Mouse (Mus musculus) ES-CJ7 (cell line): Measurements from ENCODE around the gene Fnbp1l.

Experiments used
- DNase-seq: peaks from one replicate; pipeline ENCODE4 v3.0.0; 2011; ENCODE audit warnings: low read depth, low spot score

The Fnbp1l gene

GRCm38 (mm10) chr3:122618991-122619930 is at the start of gene Fnbp1l:
Gene Fnbp1l (minus strand): TSS chr3:122619715.
- DNase-seq: peak; percentile 69

DNA sequence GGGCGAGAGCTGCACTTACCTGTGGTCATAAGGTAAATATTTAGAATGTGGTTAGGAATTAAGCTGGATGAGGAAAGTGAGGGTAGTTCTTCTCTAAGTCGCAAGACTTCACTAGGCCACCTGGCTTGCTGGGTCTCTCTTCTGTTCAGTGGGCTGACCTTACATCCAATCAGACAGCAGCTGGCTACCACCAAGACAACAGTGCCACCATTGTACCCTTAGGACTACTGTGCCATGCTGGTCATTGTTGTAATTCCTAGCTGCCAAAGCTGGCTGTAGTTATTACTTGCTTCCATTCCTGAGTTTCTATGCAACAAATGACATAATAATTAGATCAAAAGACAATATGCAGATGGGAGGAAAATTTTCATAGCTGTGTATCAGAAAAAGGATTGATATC is 41.3 kb upstream of the Fnbp1l start:
- DNase-seq: no peak

DNA sequence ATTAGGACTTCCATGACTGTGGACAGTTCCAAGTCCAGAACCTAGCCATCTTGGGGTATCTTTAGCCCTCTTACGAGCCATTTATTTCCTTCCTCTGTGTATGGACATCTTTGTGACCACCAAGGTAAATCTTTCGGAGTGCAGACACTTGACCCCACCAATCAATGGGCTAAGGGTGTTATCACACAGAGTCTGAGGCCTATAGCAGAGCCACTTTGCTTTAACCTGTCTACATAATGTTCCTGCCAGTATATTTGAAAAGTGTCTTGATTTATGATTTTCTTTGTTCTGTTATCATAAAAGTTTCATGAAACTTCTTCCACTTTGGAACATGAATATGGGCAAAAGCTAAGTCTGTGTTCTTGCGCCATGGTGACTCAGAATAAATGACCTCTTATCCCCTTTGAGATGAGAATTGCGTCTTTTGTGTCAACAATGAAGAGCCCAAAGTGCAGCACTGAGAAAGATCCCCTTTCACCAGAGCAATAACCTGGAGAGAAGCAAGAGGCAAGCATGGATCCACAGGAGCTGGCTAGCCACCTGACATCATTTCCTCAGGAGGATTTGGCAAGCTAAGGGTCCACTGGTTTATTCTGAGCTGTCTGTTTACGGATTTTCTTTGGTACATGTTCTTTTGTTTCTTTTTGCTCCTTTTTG is 39.9 kb upstream of the Fnbp1l start:
- no peak for DNase-seq

- no peak for DNase-seq
These were observed 27.8 kb upstream of the Fnbp1l start for GRCm38 (mm10) chr3:122647195-122647837.

DNA sequence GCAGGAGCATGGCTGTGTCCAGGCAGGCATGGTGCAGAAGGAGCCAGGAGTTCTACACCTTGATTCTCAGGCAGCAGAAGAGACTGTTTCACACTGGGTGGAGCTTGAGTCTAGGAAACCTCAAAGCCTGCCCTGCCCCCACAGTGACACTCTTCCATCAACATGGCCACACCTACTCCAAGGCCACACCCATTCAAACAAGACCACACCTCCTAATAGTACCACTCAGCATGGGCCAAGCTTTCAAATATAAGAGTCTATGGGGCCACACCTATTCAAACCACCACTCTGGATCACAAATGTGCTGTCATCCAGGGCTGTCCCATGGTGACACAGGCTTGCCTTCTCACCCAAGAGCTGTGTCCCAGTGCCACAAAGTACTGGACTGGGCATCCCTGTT is 20.8 kb upstream of the Fnbp1l start:
- peak; percentile 91 for DNase-seq

GRCm38 (mm10) chr3:122639197-122639475 is 19.6 kb upstream of the Fnbp1l start:
- DNase-seq: no peak

DNA sequence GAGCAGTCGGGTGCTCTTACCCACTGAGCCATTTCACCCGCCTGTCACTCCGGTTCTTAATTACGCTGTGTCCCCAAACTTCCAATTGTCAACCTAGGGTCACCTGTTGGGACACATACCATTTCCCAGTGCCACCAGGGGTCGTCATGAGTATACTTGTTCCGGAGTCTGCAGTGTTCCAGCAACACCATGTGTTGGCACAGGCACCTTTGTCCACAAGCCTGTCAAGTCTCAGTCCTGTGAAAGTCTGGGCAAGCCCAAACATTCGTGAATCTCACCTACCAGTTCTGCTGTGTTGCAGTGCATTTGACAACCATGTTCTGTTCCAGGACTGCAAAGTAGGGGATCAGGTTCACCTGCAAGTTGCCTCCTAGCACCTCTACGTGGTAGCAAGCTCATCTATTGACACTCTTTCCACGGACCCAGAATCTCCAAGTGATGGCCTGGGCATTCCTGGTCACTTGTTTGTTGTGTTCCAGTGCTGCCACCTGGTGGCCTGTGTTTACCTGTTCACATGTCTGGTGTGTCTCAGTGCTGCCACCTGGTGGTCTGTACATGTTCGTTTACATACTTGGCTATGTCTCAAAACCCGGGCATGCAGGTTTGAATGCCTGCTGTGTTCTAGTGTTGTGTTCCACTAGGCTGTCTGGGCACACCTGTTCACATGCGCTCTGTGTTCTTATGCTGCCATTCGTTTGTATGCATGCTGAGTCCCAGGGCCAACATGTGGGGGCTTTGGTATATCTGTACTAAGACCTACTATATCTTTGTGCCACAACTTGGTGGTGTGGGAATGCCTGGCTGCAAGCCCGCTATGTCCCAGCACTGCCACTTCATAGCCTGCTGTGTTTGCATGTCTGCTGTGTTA is 19.0 kb upstream of the Fnbp1l start:
- DNase-seq: peak; percentile 98

DNA sequence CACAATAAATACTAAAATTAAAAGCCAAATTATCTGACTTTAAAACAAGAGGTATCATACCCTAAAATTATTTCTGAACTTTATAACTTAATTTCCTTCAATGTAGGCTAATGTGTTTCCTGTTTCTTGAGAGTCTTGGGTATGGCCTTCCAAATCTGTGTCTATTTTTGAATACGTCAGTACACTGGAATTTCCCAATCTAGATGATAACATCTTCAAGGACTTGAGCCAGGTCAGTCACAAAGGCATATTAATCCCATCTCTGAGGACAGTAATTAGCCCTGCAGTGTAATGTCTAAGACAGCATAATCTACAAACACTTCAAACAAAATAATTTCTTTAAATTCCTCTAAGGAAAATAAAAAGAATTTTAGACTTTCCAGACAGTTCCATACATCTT is 17.8 kb upstream of the Fnbp1l start:
- DNase-seq: no peak

GRCm38 (mm10) chr3:122635246-122635645 is 15.7 kb upstream of the Fnbp1l start:
- peak; percentile 20 for DNase-seq

- peak; percentile 88 for DNase-seq
These were observed 10.1 kb upstream of the Fnbp1l start for GRCm38 (mm10) chr3:122629580-122629979.

DNA sequence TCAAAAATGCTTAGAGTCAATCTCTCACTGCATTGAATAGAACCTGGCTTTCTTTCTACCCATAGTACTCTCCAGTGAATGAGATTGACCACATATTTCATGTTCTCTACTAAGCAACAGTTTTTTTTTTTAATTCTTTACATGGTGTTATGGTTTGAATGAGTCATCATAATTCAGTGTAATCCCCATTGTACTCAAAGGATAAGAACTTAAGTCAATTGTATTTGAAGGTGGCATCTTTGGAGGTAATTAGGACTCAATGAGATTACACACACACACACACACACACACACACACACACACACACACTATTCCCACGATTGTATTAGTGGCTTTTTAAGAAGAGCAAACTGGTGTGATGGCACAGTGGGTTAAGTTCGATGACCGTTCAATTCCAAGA is 9.4 kb upstream of the Fnbp1l start:
- no peak for DNase-seq

- peak; percentile 13 for DNase-seq
These were observed 9.0 kb upstream of the Fnbp1l start for GRCm38 (mm10) chr3:122628546-122628945.

GRCm38 (mm10) chr3:122627846-122628245 is 8.3 kb upstream of the Fnbp1l start:
- no peak for DNase-seq

- no peak for DNase-seq
These were observed 5.1 kb upstream of the Fnbp1l start for GRCm38 (mm10) chr3:122624591-122624990.

DNA sequence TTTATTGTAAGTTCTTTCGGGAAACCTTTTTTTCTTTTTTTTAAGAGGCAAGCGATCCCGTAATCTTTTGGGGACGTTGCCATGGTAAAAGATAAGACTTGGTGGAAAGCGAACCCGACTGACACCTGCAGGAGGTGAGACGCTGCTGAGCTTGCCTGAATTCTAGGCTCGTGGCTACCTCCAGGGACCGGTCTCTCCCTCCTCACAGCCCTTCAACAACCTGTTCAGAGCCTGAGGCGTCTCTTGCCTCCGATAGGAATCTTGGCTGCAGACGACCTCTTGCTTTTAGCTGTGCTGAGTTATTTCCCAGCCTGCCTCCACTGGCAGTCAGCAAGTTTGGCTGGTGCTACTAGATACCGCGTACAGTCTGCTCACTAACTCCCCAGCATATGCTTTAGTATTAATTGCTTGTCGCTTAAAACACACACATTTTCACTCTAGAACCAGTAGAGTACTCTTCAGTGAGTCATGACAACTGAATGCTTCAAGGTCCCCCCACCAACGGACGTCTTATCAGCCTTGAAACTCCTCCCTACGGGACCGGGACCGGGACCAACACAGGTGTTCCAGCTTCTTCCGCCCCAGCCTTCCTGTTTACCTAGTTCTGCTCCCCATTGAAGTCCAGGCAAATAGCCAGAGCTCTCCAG is 893 bp upstream of the Fnbp1l start:
- peak; percentile 56 for DNase-seq

GRCm38 (mm10) chr3:122619931-122620284 is 393 bp upstream of the Fnbp1l start:
- peak; percentile 60 for DNase-seq

DNA sequence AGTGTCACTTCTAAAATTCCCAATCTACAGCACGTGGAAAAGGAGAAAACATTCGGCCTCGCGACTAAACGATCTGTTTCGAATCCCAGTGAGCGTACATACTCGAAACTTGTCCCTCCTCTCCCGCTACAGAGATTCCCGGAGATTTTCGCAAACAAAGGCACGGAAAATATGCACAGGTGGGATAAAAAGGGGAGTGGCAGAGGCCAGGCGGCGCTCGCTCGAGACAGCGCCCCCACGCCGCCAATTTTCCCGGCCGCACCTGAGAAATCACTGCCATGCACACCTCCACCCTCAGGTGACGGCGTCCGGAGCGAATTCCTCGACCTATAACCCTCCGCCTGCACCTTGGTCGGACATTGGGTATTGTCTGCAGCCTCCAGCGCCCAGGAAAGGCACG is 1.1 kb downstream of the Fnbp1l start:
- DNase-seq: peak; percentile 76

GRCm38 (mm10) chr3:122617613-122618340 is 1.7 kb downstream of the Fnbp1l start:
- no peak for DNase-seq

DNA sequence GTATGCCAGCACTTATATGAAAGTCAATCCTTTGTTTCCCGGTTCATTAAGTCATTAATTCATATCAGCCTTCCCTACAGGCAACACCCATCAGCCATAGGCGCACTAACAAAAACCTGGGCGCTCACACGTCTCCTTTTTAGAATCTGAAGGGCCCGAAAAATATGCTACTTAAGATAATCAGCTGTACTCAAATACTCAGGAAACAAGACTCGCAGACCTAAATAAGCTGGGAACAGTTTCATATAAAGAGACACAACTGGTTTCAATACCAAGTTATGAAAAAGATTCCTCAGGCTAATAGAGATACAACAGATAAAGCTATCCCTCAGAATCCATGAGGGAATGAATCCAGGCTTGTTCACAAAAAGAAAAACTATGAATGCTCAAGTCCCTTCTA is 7.0 kb downstream of the Fnbp1l start:
- no peak for DNase-seq

DNA sequence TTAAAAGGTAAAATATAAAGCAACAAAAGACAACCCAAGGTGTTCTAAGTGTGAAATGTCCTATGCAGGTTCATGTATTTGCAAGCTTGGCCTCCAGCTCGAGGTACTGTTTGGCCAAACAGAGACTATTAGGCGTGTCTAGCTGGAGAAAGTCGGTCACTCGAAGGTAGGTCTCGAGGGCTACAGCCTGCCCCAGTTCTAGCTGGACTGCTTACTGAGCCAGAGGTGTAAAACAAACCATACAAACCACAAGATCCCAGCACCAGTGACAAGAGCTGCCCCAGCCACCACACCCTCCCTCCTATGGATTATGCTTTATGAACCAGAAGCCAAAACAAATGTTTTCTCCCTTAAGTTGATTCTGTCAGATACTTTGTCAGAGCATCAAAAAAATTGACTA is 7.8 kb downstream of the Fnbp1l start:
- no peak for DNase-seq
